Mouse (Mus musculus) erythroblast, embryonic 14.5 days (primary cell): ENCODE measurements around the gene Bmp6.

Source experiments
- GATA1 ChIP-seq: IDR thresholded peaks from 2 replicates; pipeline ENCODE4 v1.6.1; 2012; ENCODE audit warnings: low read length, inconsistent platforms, mixed read lengths
- TAL1 ChIP-seq: IDR thresholded peaks from 3 replicates; pipeline ENCODE4 v1.6.1; 2012; ENCODE audit warnings: low read length, inconsistent platforms, mixed read lengths

GRCm38 (mm10) chr13:38349046-38349445, 4.1 kb downstream of the Bmp6 start:
- TF ChIP-seq TAL1 (no peak), GATA1 (no peak)
